Mouse (Mus musculus) midbrain, embryonic 15.5 days (tissue): Measurements from ENCODE around the gene Dnmt3l. TPM values are rescaled to one million over a fixed set of nuclear protein-coding genes. Genes with fewer than 3 reads are reported as not detected.
A peak's percentile ranks its signal among the peaks of the same experiment; 100 is the strongest.
"Not testable (repeated sequence)": the region's sequence is repeated elsewhere in the genome, so short reads cannot be mapped to it uniquely, and the experiment has no call there.

Source experiments
- ATAC-seq: fragments of 200-750 bp; cut with Nextera tagmentation; replicated peaks from 2 replicates; pipeline ENCODE4 v1.8.0; 2017; ENCODE audit warnings: moderate TSS enrichment
- H3K27ac ChIP-seq: fragments of 300-500 bp; sonication (generic); 2 replicates; pipeline ENCODE4 v1.5.1; 2015; ENCODE audit warnings: mild to moderate bottlenecking, inconsistent platforms
- H3K27me3 ChIP-seq: fragments of 300-500 bp; sonication (generic); replicated peaks from 2 replicates; pipeline ENCODE4 v1.6.1; 2015; ENCODE audit warnings: inconsistent platforms
- H3K36me3 ChIP-seq: fragments of 300-500 bp; sonication (generic); replicated peaks from 2 replicates; pipeline ENCODE4 v1.6.1; 2015; ENCODE audit warnings: inconsistent platforms
- H3K4me1 ChIP-seq: fragments of 300-500 bp; sonication (generic); 2 replicates; pipeline ENCODE4 v1.6.1; 2015; ENCODE audit warnings: inconsistent platforms
- H3K4me2 ChIP-seq: fragments of 300-500 bp; sonication (generic); 2 replicates; pipeline ENCODE4 v1.6.1; 2015; ENCODE audit warnings: inconsistent platforms, mild to moderate bottlenecking, moderate library complexity
- H3K4me3 ChIP-seq: fragments of 300-500 bp; sonication (generic); 2 replicates; pipeline ENCODE4 v1.5.1; 2015; ENCODE audit warnings: mild to moderate bottlenecking, inconsistent platforms
- H3K9ac ChIP-seq: fragments of 300-500 bp; sonication (generic); 2 replicates; pipeline ENCODE4 v1.6.1; 2015; ENCODE audit warnings: mild to moderate bottlenecking, inconsistent platforms
- H3K9me3 ChIP-seq: fragments of 300-500 bp; sonication (generic); 2 replicates; pipeline ENCODE4 v1.6.1; 2016; ENCODE audit warnings: inconsistent platforms
- WGBS: fragments of 180-500 bp; shearing (Covaris S2); methylation state at CpG from one replicate; pipeline ENCODE4 v1.1.7; 2015; ENCODE audit warnings: mixed read lengths; 5-methylcytosine and 5-hydroxymethylcytosine counted together
- polyA plus RNA-seq: library from polyadenylated mRNA; unstranded; fragments of >200 nt; fragmentation: Nextera tagmentation; extraction: Ambion mirVana; gene quantifications from 2 replicates; pipeline ENCODE4 v1.2.1, GENCODE M21; 2015

Dnmt3l gene
- polyA plus RNA-seq, 1 experiment from 2014 or later, result not detected

GRCm38 (mm10) chr10:78091865-78092724, 50.3 kb downstream of the Dnmt3l start:
- ATAC-seq, result no peak
- Histone ChIP-seq H3K4me1 (no peaks in the 10 kb centered on the region), H3K27ac (no peak overlapping the region), H3K27me3 (no peaks in the 10 kb centered on the region), H3K9me3 (no peaks in the 10 kb centered on the region), H3K9ac (no peak overlapping the region), H3K36me3 (no peaks in the 10 kb centered on the region), H3K4me2 (no peak overlapping the region), H3K4me3 (no peak overlapping the region)
- WGBS, result 90% methylated on average over 23 of the region's 23 CpGs

- no peaks in the 10 kb centered on the region for H3K27me3 ChIP-seq
- no peaks in the 10 kb centered on the region for H3K4me1 ChIP-seq
- no peaks in the 10 kb centered on the region for H3K9me3 ChIP-seq
- no peak for ATAC-seq
- no peak overlapping the region for H3K4me3 ChIP-seq
- H3K4me2 ChIP-seq, result no peak overlapping the region
- H3K36me3 ChIP-seq, result no peaks in the 10 kb centered on the region
- no peak overlapping the region for H3K9ac ChIP-seq
- 88% methylated on average over 13 of the region's 13 CpGs for WGBS
- H3K27ac ChIP-seq, result no peak overlapping the region
Measured at GRCm38 (mm10) chr10:78092725-78093029, 50.9 kb downstream of the Dnmt3l start.

- no peaks in the 10 kb centered on the region for H3K27me3 ChIP-seq
- no peak overlapping the region for H3K27ac ChIP-seq
- H3K4me3 ChIP-seq, result no peak overlapping the region
- no peak overlapping the region for H3K9ac ChIP-seq
- no peaks in the 10 kb centered on the region for H3K36me3 ChIP-seq
- H3K4me2 ChIP-seq, result no peak overlapping the region
- no peaks in the 10 kb centered on the region for H3K4me1 ChIP-seq
- H3K9me3 ChIP-seq, result no peaks in the 10 kb centered on the region
- no peak for ATAC-seq
Measured at GRCm38 (mm10) chr10:78095221-78095620, 53.5 kb downstream of the Dnmt3l start.

- Histone ChIP-seq H3K4me3 (no peak overlapping the region), H3K27ac (no peak overlapping the region), H3K4me1 (0 out of 2 replicates have a peak, but pooled peaks cover under 1% of the 10 kb centered on the region), H3K9me3 (no peaks in the 10 kb centered on the region), H3K27me3 (no peaks in the 10 kb centered on the region), H3K36me3 (no peaks in the 10 kb centered on the region), H3K4me2 (no peak overlapping the region), H3K9ac (no peak overlapping the region)
- no peak for ATAC-seq
- 90% methylated on average over 5 of the region's 5 CpGs for WGBS
Measured at GRCm38 (mm10) chr10:78095954-78096931, 54.5 kb downstream of the Dnmt3l start.

GRCm38 (mm10) chr10:78099860-78100259, 58.1 kb downstream of the Dnmt3l start:
- H3K27me3 ChIP-seq, H3K27ac ChIP-seq, H3K4me1 ChIP-seq, ATAC-seq, H3K9ac ChIP-seq, H3K4me2 ChIP-seq, H3K9me3 ChIP-seq, H3K36me3 ChIP-seq, H3K4me3 ChIP-seq: not testable (repeated sequence)

GRCm38 (mm10) chr10:78100989-78101780, 59.4 kb downstream of the Dnmt3l start:
- Histone ChIP-seq H3K4me1 (0 out of 2 replicates have a peak, but pooled peaks cover 2% of the 10 kb centered on the region), H3K27me3 (no peaks in the 10 kb centered on the region), H3K4me3 (peak overlapping the region; percentile 12), H3K9me3 (no peaks in the 10 kb centered on the region), H3K36me3 (no peaks in the 10 kb centered on the region), H3K9ac (no peak overlapping the region; the same call in 1 of the 2 replicates), H3K4me2 (peak overlapping the region; percentile 44), H3K27ac (no peak overlapping the region)
- ATAC-seq, result peak; percentile 88
- 32% methylated on average over 16 of the region's 16 CpGs for WGBS

- Histone ChIP-seq H3K9me3 (no peaks in the 10 kb centered on the region), H3K4me3 (no peak overlapping the region), H3K4me1 (0 out of 2 replicates have a peak, but pooled peaks cover 2% of the 10 kb centered on the region), H3K4me2 (no peak overlapping the region), H3K27ac (peak overlapping the region; percentile 33; the same call in 1 of the 2 replicates), H3K9ac (no peak overlapping the region), H3K36me3 (no peaks in the 10 kb centered on the region), H3K27me3 (no peaks in the 10 kb centered on the region)
- 77% methylated on average over 11 of the region's 11 CpGs for WGBS
- no peak for ATAC-seq
Measured at GRCm38 (mm10) chr10:78104555-78105490, 63.1 kb downstream of the Dnmt3l start.

- no peak overlapping the region for H3K27ac ChIP-seq
- ATAC-seq, result no peak
- WGBS, result 83% methylated on average over 12 of the region's 12 CpGs
Measured at GRCm38 (mm10) chr10:78105548-78105947, 63.8 kb downstream of the Dnmt3l start.

More at GRCm38 (mm10) chr10:78105548-78105947, 63.8 kb downstream of the Dnmt3l start:
- H3K4me1 ChIP-seq, result 0 out of 2 replicates have a peak, but pooled peaks cover 2% of the 10 kb centered on the region
- H3K4me2 ChIP-seq, result no peak overlapping the region
- no peak overlapping the region for H3K4me3 ChIP-seq
- no peaks in the 10 kb centered on the region for H3K36me3 ChIP-seq
- no peaks in the 10 kb centered on the region for H3K27me3 ChIP-seq
- H3K9ac ChIP-seq, result no peak overlapping the region
- no peaks in the 10 kb centered on the region for H3K9me3 ChIP-seq

Other genes with a start within 250 kb of the Dnmt3l start
- gene Gm9639, start 246.9 kb upstream of the Dnmt3l start, polyA plus RNA-seq, result not detected in 2 replicates
- gene Gm19668, start 242.8 kb upstream of the Dnmt3l start, polyA plus RNA-seq, result not detected in 2 replicates
- gene Gm9507, start 230.1 kb upstream of the Dnmt3l start, polyA plus RNA-seq, result not detected in 2 replicates
- gene Gm2696, start 227.3 kb upstream of the Dnmt3l start, polyA plus RNA-seq, result not detected in 2 replicates
- not detected in 2 replicates for gene Krtap10-4, start 214.9 kb upstream of the Dnmt3l start, polyA plus RNA-seq
- gene Krtap10-10, start 206.0 kb upstream of the Dnmt3l start, polyA plus RNA-seq, result not detected in 2 replicates
- not detected in 2 replicates for gene Gm36176, start 195.1 kb upstream of the Dnmt3l start, polyA plus RNA-seq
- gene Gm10318, start 189.1 kb upstream of the Dnmt3l start, polyA plus RNA-seq, result not detected in 2 replicates
- gene Gm3285, start 180.0 kb upstream of the Dnmt3l start, polyA plus RNA-seq, result not detected in 2 replicates
- gene Lrrc3, start 139.4 kb upstream of the Dnmt3l start, polyA plus RNA-seq, result 24.2 and 24.3 TPM in 2 replicates
- gene Trpm2, start 71.4 kb upstream of the Dnmt3l start, polyA plus RNA-seq, result 3.7 and 6.1 TPM in 2 replicates
- 48.3 and 49.5 TPM in 2 replicates for gene 1810043G02Rik, start 63.4 kb upstream of the Dnmt3l start, polyA plus RNA-seq
- gene Pfkl, start 31.9 kb upstream of the Dnmt3l start, polyA plus RNA-seq, result 127 and 128 TPM in 2 replicates
- gene Aire, start 1.7 kb downstream of the Dnmt3l start, polyA plus RNA-seq, result 0.06 and 0.37 TPM in 2 replicates
- gene Icosl, start 27.4 kb downstream of the Dnmt3l start, polyA plus RNA-seq, result 0.48 and 0.84 TPM in 2 replicates
- gene D10Jhu81e, start 127.8 kb downstream of the Dnmt3l start, polyA plus RNA-seq, result 22.8 and 28.7 TPM in 2 replicates
- 18.1 and 18.4 TPM in 2 replicates for gene Pwp2, start 143.2 kb downstream of the Dnmt3l start, polyA plus RNA-seq
- 27.2 and 29.2 TPM in 2 replicates for gene Trappc10, start 202.7 kb downstream of the Dnmt3l start, polyA plus RNA-seq